In the genomic region with DNA sequence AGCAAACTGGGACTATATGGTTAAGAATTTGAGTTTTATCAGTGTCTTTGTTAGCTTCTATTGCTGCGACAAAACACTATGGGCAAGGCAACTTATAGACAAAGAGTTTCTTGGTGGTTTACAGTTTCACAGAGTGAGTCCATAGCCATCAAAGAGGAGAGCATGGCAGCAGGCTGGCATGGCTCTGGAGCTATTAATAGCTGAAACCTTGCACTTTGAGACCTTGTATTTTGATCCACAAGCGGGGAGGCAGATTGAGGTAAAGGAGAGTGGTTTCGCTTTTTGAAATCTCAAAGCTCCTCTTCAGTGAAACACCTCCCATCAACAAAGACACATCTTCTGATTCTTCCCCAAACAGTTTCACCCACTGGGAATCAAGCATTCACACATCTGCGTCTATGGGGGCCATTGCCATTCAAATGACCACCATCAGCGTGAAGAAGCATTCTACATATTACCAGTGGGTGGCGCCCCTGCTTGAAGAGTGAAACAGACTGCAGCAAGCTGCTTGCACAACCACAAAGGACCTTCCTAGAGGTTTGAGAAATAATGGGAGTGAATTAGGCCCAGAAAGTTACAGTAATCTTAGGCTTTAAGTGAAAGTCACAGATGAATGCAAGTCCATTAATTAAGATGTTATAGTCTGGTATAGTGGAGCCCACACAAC, we compare ENCODE assay signal across 8 mouse cellular contexts. TPM values are rescaled to one million over a fixed set of nuclear protein-coding genes. Genes with fewer than 3 reads are reported as not detected.
A peak's percentile ranks its signal among the peaks of the same experiment; 100 is the strongest.
DNase-seq lines count a peak whose midpoint lies in the region; ATAC-seq and TF ChIP-seq lines count a peak whose summit lies in the region.

No protein-coding gene starts in this region.

- ATAC-seq in common myeloid progenitor, adult 5-6 weeks (replicated peaks; ENCODE audit: low read depth, poor library complexity, severe bottlenecking) = peak; percentile 91

- no peak overlapping the region for H3K27ac ChIP-seq in cerebellum, adult 2 months (ENCODE audit: insufficient read depth, low read length)

- H3K27me3 ChIP-seq in cerebellum, adult 2 months (ENCODE audit: control insufficient read depth, insufficient read depth, low read length) = no peaks in the 10 kb centered on the region

- TF ChIP-seq POLR2A in cerebellum, adult 2 months (IDR thresholded peaks at IDR 0.05; ENCODE audit: borderline replicate concordance, insufficient read depth, low read length) = no peak

- no peaks in the 10 kb centered on the region for H3K4me1 ChIP-seq in cerebellum, adult 2 months (ENCODE audit: control insufficient read depth, insufficient read depth, low read length)

- DNase-seq in cerebellum, adult 2 months = no peak
- DNase-seq in cerebellum, adult 9-10 months = no peak
- DNase-seq in ovary, postnatal 14 days (ENCODE audit: low spot score) = peak; percentile 44
- no peak for DNase-seq in ovary, postnatal 10 days (ENCODE audit: low spot score)
- peak; percentile 73 for DNase-seq in heart, postnatal 4 days
- DNase-seq in lung, postnatal 25 days (ENCODE audit: low spot score) = peak; percentile 60
- peak; percentile 46 for DNase-seq in thymus, postnatal 25 days

- no peak overlapping the region for H3K4me3 ChIP-seq in cerebellum, adult 2 months (replicated peaks; ENCODE audit: insufficient read depth, low read depth, low read length)

- WGBS in cerebellum, adult 2 months = 49% methylated on average over 6 of the region's 6 CpGs

- TF ChIP-seq CTCF in cerebellum, adult 2 months (IDR thresholded peaks at IDR 0.05; ENCODE audit: borderline replicate concordance, insufficient read depth, low read depth, low read length) = peak; percentile 40; the same call in 1 of the 2 replicates

RNA-seq across cellular contexts. Expression of a gene that starts 11.4 kb away (rescaled TPM):
- polyA plus RNA-seq in cerebellum, adult 2 months (2012; rRNA removed) = 22.1 and 22.3 TPM in 2 replicates
- total RNA-seq in common myeloid progenitor, adult 5-6 weeks (2017) = 18.9 and 23.5 TPM in 2 replicates
- 10 to 100 TPM; 14.1 to 14.3 TPM for total RNA-seq in heart, postnatal 4 days (2021)

RNA-seq across cellular contexts. Expression of a gene that starts 18.4 kb away (rescaled TPM):
- 25.6 and 28.2 TPM in 2 replicates for polyA plus RNA-seq in cerebellum, adult 2 months (2012; rRNA removed)
- total RNA-seq in common myeloid progenitor, adult 5-6 weeks (2017) = 13.4 and 22.4 TPM in 2 replicates
- total RNA-seq in heart, postnatal 4 days (2021) = 10 to 100 TPM; 14.4 to 15.8 TPM

Comparison
In these comparisons a context has a peak if more than half of its experiments do, and no peak if none do; other contexts are left out.
1. DNase-seq: peak in ovary, postnatal 14 days (single experiment), heart, postnatal 4 days (single experiment), lung, postnatal 25 days (single experiment) and thymus, postnatal 25 days (single experiment); none in cerebellum, adult 2 months (0 of 2), cerebellum, adult 9-10 months (single experiment) and ovary, postnatal 10 days (single experiment).